Mouse (Mus musculus) small intestine, adult 10 weeks (tissue): ENCODE results near the gene Asxl2. TPM values are rescaled to one million over a fixed set of nuclear protein-coding genes. Genes with fewer than 3 reads are reported as not detected.

Source experiments
- polyA plus RNA-seq: library from polyadenylated mRNA; stranded (reverse); fragments of 350-450 nt; fragmentation: Illumina TruSeq; extraction: RNeasy Lipid Tissue Mini Kit (QIAGEN cat#74804); gene quantifications from one replicate; pipeline ENCODE4 v1.2.3, GENCODE M21; 2014; ENCODE audit warnings: low replicate concordance

Gene Asxl2
- polyA plus RNA-seq: 27.5 TPM

DNA sequence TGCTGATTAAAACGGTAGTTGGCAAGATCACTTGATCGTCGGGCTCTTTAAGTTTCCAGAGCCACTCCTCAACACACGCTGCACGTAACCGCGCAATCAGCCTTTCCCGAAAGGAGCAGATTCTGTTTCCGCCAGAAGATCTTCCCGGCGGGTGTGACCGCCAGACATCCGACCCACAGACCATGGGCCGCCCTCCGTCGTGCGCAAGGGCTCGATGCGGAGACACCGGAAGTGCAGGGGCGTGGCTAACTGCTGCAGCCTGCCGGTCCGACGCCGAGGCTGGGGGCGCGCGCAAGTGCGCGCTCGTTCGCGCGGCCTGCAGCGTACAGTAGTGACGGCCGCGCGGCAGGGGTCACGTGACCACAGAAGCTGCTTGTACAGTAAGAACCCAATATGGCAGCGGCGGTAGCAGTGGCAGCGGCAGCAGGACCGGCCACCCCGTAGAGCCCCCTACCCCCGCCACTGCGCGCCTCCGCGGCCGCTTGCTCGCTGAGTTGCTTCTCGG, at the start of gene Asxl2:
TSS of gene Asxl2 (plus strand) at position 328 of the 505 bp plus-strand sequence.

Other genes starting within 250 kb of the Asxl2 start
- 283 TPM for gene Rab10, start 116.9 kb upstream of the Asxl2 start, polyA plus RNA-seq
- gene Kif3c, start 61.7 kb upstream of the Asxl2 start, polyA plus RNA-seq: 1.4 TPM
- gene Dtnb, start 145.5 kb downstream of the Asxl2 start, polyA plus RNA-seq: 1.0 TPM